Mouse (Mus musculus) erythroblast, embryonic 14.5 days (primary cell): Measurements from ENCODE around the gene Yap1.

ENCODE experiments used
- GATA1 ChIP-seq: IDR thresholded peaks from 2 replicates; pipeline ENCODE4 v1.6.1; 2012; ENCODE audit warnings: low read length, inconsistent platforms, mixed read lengths
- TAL1 ChIP-seq: IDR thresholded peaks from 3 replicates; pipeline ENCODE4 v1.6.1; 2012; ENCODE audit warnings: low read length, inconsistent platforms, mixed read lengths

DNA sequence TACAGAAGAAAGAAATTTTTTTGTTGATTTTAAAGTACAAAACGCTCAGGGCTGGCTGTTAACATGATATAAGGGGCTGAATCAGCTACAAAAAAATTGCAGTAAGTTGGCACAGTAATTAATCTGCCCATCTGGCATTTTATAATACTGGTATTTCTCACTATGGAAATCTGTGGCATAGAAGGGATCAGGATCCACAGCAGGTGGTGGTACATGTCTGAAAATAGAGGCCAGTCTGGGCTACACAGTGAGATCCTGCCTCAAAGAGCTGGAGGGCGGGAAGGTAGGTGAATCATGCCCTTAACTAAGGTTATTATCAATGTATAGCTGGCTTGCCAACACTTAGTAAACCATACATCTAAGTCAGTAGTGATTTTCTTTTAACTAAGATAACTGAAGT is 47.0 kb downstream of the Yap1 start:
- TF ChIP-seq GATA1 (no peak), TAL1 (no peak)
